Mouse (Mus musculus) cerebellum, adult 2 months (tissue): ENCODE measurements at regions not wholly inside any gene's neighbourhood (a gene's known extent, or its start where the extent isn't known, plus 50 kb on each side); places are given as distances from the start of the nearest gene placed in this dataset.

Experiments
- DNase-seq, 2 experiments: peaks; one replicate each; pipeline ENCODE4 v3.0.0; 2021
- H3K27ac ChIP-seq: fragments of 200-500 bp; 2 replicates; pipeline ENCODE4 v1.5.1; 2012; ENCODE audit warnings: low read length, control low read depth, inconsistent platforms; ENCODE audit not compliant: insufficient read depth
- H3K27me3 ChIP-seq: fragments of 200-500 bp; 2 replicates; pipeline ENCODE4 v1.6.1; 2012; ENCODE audit warnings: inconsistent platforms, mild to moderate bottlenecking, low read length, moderate library complexity; ENCODE audit not compliant: control insufficient read depth, insufficient read depth
- H3K4me1 ChIP-seq: fragments of 200-500 bp; 2 replicates; pipeline ENCODE4 v1.6.1; 2011; ENCODE audit warnings: low read length; ENCODE audit not compliant: control insufficient read depth, insufficient read depth
- H3K4me3 ChIP-seq: fragments of 200-500 bp; replicated peaks from 2 replicates; pipeline ENCODE3; 2011; ENCODE audit warnings: mild to moderate bottlenecking, low read depth, low read length, control low read depth; ENCODE audit not compliant: insufficient read depth
- CTCF ChIP-seq: fragments of 200-500 bp; IDR thresholded peaks from 2 replicates; pipeline ENCODE4 v1.5.1; 2011; ENCODE audit warnings: low read depth, mild to moderate bottlenecking, control low read depth, low read length, moderate library complexity, borderline replicate concordance; ENCODE audit not compliant: insufficient read depth
- POLR2A ChIP-seq: fragments of 200-500 bp; IDR thresholded peaks from 2 replicates; pipeline ENCODE4 v1.6.1; 2011; ENCODE audit warnings: low read length, control low read depth, borderline replicate concordance; ENCODE audit not compliant: insufficient read depth
- WGBS: fragments of 180-500 bp; shearing (Covaris S2); methylation state at CpG from one replicate; pipeline ENCODE4 v1.1.7; 2018; 5-methylcytosine and 5-hydroxymethylcytosine counted together

DNA sequence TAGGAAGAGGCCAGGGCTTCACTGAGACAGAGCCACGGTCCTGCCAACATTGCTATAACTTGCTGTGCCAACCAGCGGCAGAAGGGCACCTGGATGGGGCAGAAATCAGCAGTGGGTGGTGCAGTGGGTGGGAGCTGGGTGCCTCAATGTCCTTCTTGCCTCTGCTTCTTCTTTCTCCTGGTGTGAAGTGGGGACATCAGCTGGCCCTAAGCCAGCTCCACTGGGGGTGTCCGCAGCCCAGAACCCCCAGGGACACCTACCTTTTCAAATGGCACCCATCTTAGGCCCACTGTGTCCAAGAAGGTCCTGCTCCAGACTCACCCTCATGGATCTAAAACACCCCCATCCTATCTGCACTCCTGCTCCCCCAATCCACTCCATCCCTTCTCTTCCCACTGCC is 49.9 kb upstream of the Otos start:
- H3K4me1 ChIP-seq: peaks cover 18% of the 10 kb centered on the region
- DNase-seq: no peak
- H3K4me3 ChIP-seq: no peak overlapping the region
- WGBS: 65% methylated on average over 3 of the region's 3 CpGs
- H3K27me3 ChIP-seq: no peaks in the 10 kb centered on the region
- TF ChIP-seq CTCF: no peak
- no peak for TF ChIP-seq POLR2A
- peak overlapping the region; percentile 1; the same call in 1 of the 2 replicates for H3K27ac ChIP-seq
